19 mouse cellular contexts compared by ENCODE assay signal in the genomic region with DNA sequence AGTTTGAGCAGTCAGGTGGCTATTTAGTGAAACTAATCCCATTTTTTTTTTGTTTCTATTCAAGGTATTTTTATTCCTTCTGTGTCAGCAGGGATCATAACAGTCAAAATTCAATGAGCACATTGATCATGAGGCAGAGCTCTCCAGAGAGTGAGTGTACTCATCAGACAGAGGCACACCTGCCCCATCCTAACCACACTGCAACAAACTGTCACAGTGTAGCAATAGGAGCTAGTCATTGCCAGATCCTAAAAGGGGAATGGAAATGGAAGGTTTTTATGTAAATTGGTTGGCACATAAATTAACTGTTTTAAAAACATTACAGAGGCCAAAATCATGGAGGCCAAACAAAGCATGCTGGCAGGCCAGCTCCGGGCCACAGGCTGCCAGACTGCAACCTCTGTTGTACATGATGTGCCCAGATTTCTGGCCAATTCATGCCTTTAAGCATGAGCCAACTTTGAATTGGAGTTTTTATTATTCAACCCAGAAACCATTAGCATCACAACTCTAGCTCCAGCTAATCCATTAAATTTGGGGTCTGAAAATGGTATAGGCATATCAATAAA.
A peak's percentile ranks its signal among the peaks of the same experiment; 100 is the strongest.
DNase-seq lines count a peak whose midpoint lies in the region; ATAC-seq and TF ChIP-seq lines count a peak whose summit lies in the region.
"Had no signal": no experiment of that assay in that cellular context is flagged by ENCODE, and none has a peak within 500 bp of the region (broad histone marks: within the 10 kb centered on the region; RNA-seq: fewer than 3 reads in every experiment).

No protein-coding gene starts in this region.

- no peaks in the 10 kb centered on the region for H3K27me3 ChIP-seq in forebrain, embryonic 14.5 days (replicated peaks; ENCODE audit: control insufficient read depth, insufficient read depth, low read length)
- no peaks in the 10 kb centered on the region for H3K27me3 ChIP-seq in forebrain, embryonic 10.5 days (ENCODE audit: poor library complexity, severe bottlenecking)
- H3K27me3 ChIP-seq in kidney, adult 2 months (replicated peaks; ENCODE audit: control insufficient read depth, insufficient read depth, low read length): no peaks in the 10 kb centered on the region
- H3K27me3 ChIP-seq: embryonic facial prominence, embryonic 12.5 days; intestine, embryonic 15.5 days; Patski had no signal

- DNase-seq in forebrain, embryonic 14.5 days (ENCODE audit: low spot score): peak; percentile 72
- no peak for DNase-seq in forebrain, embryonic 10.5 days (ENCODE audit: extremely low spot score, low spot score)
- DNase-seq in layer of hippocampus, adult 8-10 months (ENCODE audit: low spot score in 2 of 2): peak; percentile 8 to 10
- no peak for DNase-seq in layer of hippocampus, postnatal 25 days (ENCODE audit: extremely low spot score in 1 of 2, low spot score in 1 of 2)
- DNase-seq in right cerebral cortex, postnatal 36 days (ENCODE audit: low spot score in 2 of 2): peak; percentile 1 to 4
- DNase-seq in right cerebral cortex, postnatal 4 days: no peak
- no peak for DNase-seq in kidney, adult 2 months
- DNase-seq: adrenal gland, postnatal 36 days; gastrocnemius, postnatal 25 days; heart, postnatal 14 days; lung, adult 18-20 months; retina, postnatal 1 day; thymus, postnatal 25 days had no signal

- H3K36me3 ChIP-seq in forebrain, embryonic 14.5 days (ENCODE audit: control insufficient read depth, insufficient read depth, low read length): no peaks in the 10 kb centered on the region
- H3K36me3 ChIP-seq in forebrain, embryonic 10.5 days (replicated peaks): no peaks in the 10 kb centered on the region
- no peaks in the 10 kb centered on the region for H3K36me3 ChIP-seq in kidney, adult 2 months (ENCODE audit: control insufficient read depth, insufficient read depth, low read length)
- H3K36me3 ChIP-seq: embryonic facial prominence, embryonic 12.5 days; heart, embryonic 10.5 days; intestine, embryonic 15.5 days had no signal

- H3K9ac ChIP-seq in forebrain, embryonic 14.5 days (ENCODE audit: low read length): no peak overlapping the region
- H3K9ac ChIP-seq: embryonic facial prominence, embryonic 12.5 days; intestine, embryonic 15.5 days had no signal

- no peak for TF ChIP-seq CTCF in kidney, adult 2 months (conservative IDR thresholded peaks at IDR 0.05; ENCODE audit: insufficient read depth, insufficient read length, low read depth, low read length)

- no peak for TF ChIP-seq POLR2A in kidney, adult 2 months (IDR thresholded peaks at IDR 0.05; ENCODE audit: low read depth, low read length)

- no peak overlapping the region for H3K4me3 ChIP-seq in forebrain, embryonic 14.5 days (ENCODE audit: low read depth, low read length)
- no peak overlapping the region for H3K4me3 ChIP-seq in forebrain, embryonic 10.5 days
- no peak overlapping the region for H3K4me3 ChIP-seq in kidney, adult 2 months (ENCODE audit: insufficient read depth, low read depth, low read length)
- H3K4me3 ChIP-seq: embryonic facial prominence, embryonic 12.5 days; heart, embryonic 10.5 days; intestine, embryonic 15.5 days had no signal

- H3K27ac ChIP-seq in forebrain, embryonic 14.5 days (ENCODE audit: low read depth, low read length): no peak overlapping the region
- no peak overlapping the region for H3K27ac ChIP-seq in forebrain, embryonic 10.5 days
- H3K27ac ChIP-seq in kidney, adult 2 months (ENCODE audit: insufficient read depth, low read depth, low read length): no peak overlapping the region
- H3K27ac ChIP-seq: embryonic facial prominence, embryonic 12.5 days; heart, embryonic 10.5 days; intestine, embryonic 15.5 days; kidney, postnatal 0 days; macrophage had no signal

- no peak overlapping the region for H3K4me2 ChIP-seq in forebrain, embryonic 14.5 days (ENCODE audit: low read length)
- H3K4me2 ChIP-seq: embryonic facial prominence, embryonic 12.5 days; intestine, embryonic 15.5 days had no signal

- no peaks in the 10 kb centered on the region for H3K9me3 ChIP-seq in forebrain, embryonic 14.5 days (replicated peaks; ENCODE audit: control insufficient read depth, low read length)
- no peaks in the 10 kb centered on the region for H3K9me3 ChIP-seq in forebrain, embryonic 10.5 days
- H3K9me3 ChIP-seq: embryonic facial prominence, embryonic 12.5 days; heart, embryonic 10.5 days; intestine, embryonic 15.5 days had no signal

- peak; percentile 83; the same call in 1 of the 2 replicates for ATAC-seq in forebrain, embryonic 14.5 days
- ATAC-seq: intestine, embryonic 15.5 days; Patski had no signal

- 65% methylated on average over 1 of the region's 1 CpGs for WGBS in forebrain, embryonic 14.5 days
- 79% methylated on average over 1 of the region's 1 CpGs for WGBS in forebrain, embryonic 10.5 days
- 62% methylated on average over 1 of the region's 1 CpGs for WGBS in kidney, adult 2 months

- H3K4me1 ChIP-seq in forebrain, embryonic 14.5 days (ENCODE audit: control insufficient read depth, insufficient read depth, low read length): no peaks in the 10 kb centered on the region
- H3K4me1 ChIP-seq in forebrain, embryonic 10.5 days: no peaks in the 10 kb centered on the region
- no peaks in the 10 kb centered on the region for H3K4me1 ChIP-seq in kidney, adult 2 months (ENCODE audit: control insufficient read depth, insufficient read depth, low read length)
- H3K4me1 ChIP-seq: embryonic facial prominence, embryonic 12.5 days; heart, embryonic 10.5 days; intestine, embryonic 15.5 days had no signal

Comparison
In these comparisons a context has a peak if more than half of its experiments do, and no peak if none do; other contexts are left out.
1. DNase-seq: peak in forebrain, embryonic 14.5 days (single experiment), layer of hippocampus, adult 8-10 months (2 of 2) and right cerebral cortex, postnatal 36 days (2 of 2); none in forebrain, embryonic 10.5 days (single experiment), layer of hippocampus, postnatal 25 days (0 of 2), right cerebral cortex, postnatal 4 days (single experiment) and kidney, adult 2 months (single experiment).